Mouse (Mus musculus): ENCODE data around the gene Gm10972. TPM values are rescaled to one million over a fixed set of nuclear protein-coding genes. Genes with fewer than 3 reads are reported as not detected.
A peak's percentile ranks its signal among the peaks of the same experiment; 100 is the strongest.
"Not testable (repeated sequence)": the region's sequence is repeated elsewhere in the genome, so short reads cannot be mapped to it uniquely, and the experiment has no call there.

The Gm10972 gene
- not detected in 2 replicates for polyA plus RNA-seq (2012; ENCODE audit: insufficient read depth, insufficient read length, missing spikeins)

GRCm38 (mm10) chr3:94642495-94643162 is at the start of gene Gm10972:
Gene Gm10972 (plus strand): TSS chr3:94643112.
- not testable (repeated sequence) for H3K4me3 ChIP-seq (ENCODE audit: insufficient read depth, low read depth, low read length); H3K4me1 ChIP-seq (ENCODE audit: control insufficient read depth, insufficient read depth, insufficient read length, low read length); H3K27ac ChIP-seq (replicated peaks; ENCODE audit: low read depth, low read length)

GRCm38 (mm10) chr3:94595871-94596287 is 47.0 kb upstream of the Gm10972 start:
- no peak overlapping the region for H3K27ac ChIP-seq (replicated peaks; ENCODE audit: low read depth, low read length)

GRCm38 (mm10) chr3:94597224-94597779 is 45.6 kb upstream of the Gm10972 start:
- H3K4me3 ChIP-seq (ENCODE audit: insufficient read depth, low read depth, low read length) = no peak overlapping the region
- no peak overlapping the region for H3K27ac ChIP-seq (replicated peaks; ENCODE audit: low read depth, low read length)
- no peaks in the 10 kb centered on the region for H3K4me1 ChIP-seq (ENCODE audit: control insufficient read depth, insufficient read depth, insufficient read length, low read length)

More at GRCm38 (mm10) chr3:94595871-94596287, 47.0 kb upstream of the Gm10972 start:
- H3K4me3 ChIP-seq (ENCODE audit: insufficient read depth, low read depth, low read length) = no peak overlapping the region
- H3K4me1 ChIP-seq (ENCODE audit: control insufficient read depth, insufficient read depth, insufficient read length, low read length) = no peaks in the 10 kb centered on the region

- H3K4me3 ChIP-seq (ENCODE audit: insufficient read depth, low read depth, low read length) = no peak overlapping the region
Observed at GRCm38 (mm10) chr3:94601959-94602358, 41.0 kb upstream of the Gm10972 start.

GRCm38 (mm10) chr3:94609621-94610020 is 33.3 kb upstream of the Gm10972 start:
- no peaks in the 10 kb centered on the region for H3K4me1 ChIP-seq (ENCODE audit: control insufficient read depth, insufficient read depth, insufficient read length, low read length)
- no peak overlapping the region for H3K27ac ChIP-seq (replicated peaks; ENCODE audit: low read depth, low read length)
- H3K4me3 ChIP-seq (ENCODE audit: insufficient read depth, low read depth, low read length) = no peak overlapping the region

More at GRCm38 (mm10) chr3:94601959-94602358, 41.0 kb upstream of the Gm10972 start:
- H3K4me1 ChIP-seq (ENCODE audit: control insufficient read depth, insufficient read depth, insufficient read length, low read length) = no peaks in the 10 kb centered on the region
- H3K27ac ChIP-seq (replicated peaks; ENCODE audit: low read depth, low read length) = no peak overlapping the region

GRCm38 (mm10) chr3:94610581-94610980 is 32.3 kb upstream of the Gm10972 start:
- Histone ChIP-seq H3K27ac (replicated peaks; ENCODE audit: low read depth, low read length) (peak overlapping the region; percentile 50), H3K4me3 (ENCODE audit: insufficient read depth, low read depth, low read length) (no peak overlapping the region), H3K4me1 (ENCODE audit: control insufficient read depth, insufficient read depth, insufficient read length, low read length) (no peaks in the 10 kb centered on the region)

GRCm38 (mm10) chr3:94611343-94611742 is 31.6 kb upstream of the Gm10972 start:
- H3K27ac ChIP-seq (replicated peaks; ENCODE audit: low read depth, low read length) = peak overlapping the region; percentile 66
- H3K4me1 ChIP-seq (ENCODE audit: control insufficient read depth, insufficient read depth, insufficient read length, low read length) = no peaks in the 10 kb centered on the region
- no peak overlapping the region for H3K4me3 ChIP-seq (ENCODE audit: insufficient read depth, low read depth, low read length)

- Histone ChIP-seq H3K4me1 (ENCODE audit: control insufficient read depth, insufficient read depth, insufficient read length, low read length) (no peaks in the 10 kb centered on the region), H3K4me3 (ENCODE audit: insufficient read depth, low read depth, low read length) (no peak overlapping the region), H3K27ac (replicated peaks; ENCODE audit: low read depth, low read length) (peak overlapping the region; percentile 66)
Observed at GRCm38 (mm10) chr3:94611834-94612233, 31.1 kb upstream of the Gm10972 start.

GRCm38 (mm10) chr3:94612274-94612673 is 30.6 kb upstream of the Gm10972 start:
- peak overlapping the region; percentile 66 for H3K27ac ChIP-seq (replicated peaks; ENCODE audit: low read depth, low read length)
- H3K4me3 ChIP-seq (ENCODE audit: insufficient read depth, low read depth, low read length) = no peak overlapping the region
- H3K4me1 ChIP-seq (ENCODE audit: control insufficient read depth, insufficient read depth, insufficient read length, low read length) = no peaks in the 10 kb centered on the region

- Histone ChIP-seq H3K4me1 (ENCODE audit: control insufficient read depth, insufficient read depth, insufficient read length, low read length) (no peaks in the 10 kb centered on the region), H3K27ac (replicated peaks; ENCODE audit: low read depth, low read length) (peak overlapping the region; percentile 65), H3K4me3 (ENCODE audit: insufficient read depth, low read depth, low read length) (no peak overlapping the region)
Observed at GRCm38 (mm10) chr3:94613258-94613878, 29.5 kb upstream of the Gm10972 start.

GRCm38 (mm10) chr3:94616717-94617116 is 26.2 kb upstream of the Gm10972 start:
- H3K27ac ChIP-seq (replicated peaks; ENCODE audit: low read depth, low read length) = no peak overlapping the region
- H3K4me3 ChIP-seq (ENCODE audit: insufficient read depth, low read depth, low read length) = no peak overlapping the region
- no peaks in the 10 kb centered on the region for H3K4me1 ChIP-seq (ENCODE audit: control insufficient read depth, insufficient read depth, insufficient read length, low read length)

- Histone ChIP-seq H3K4me3 (ENCODE audit: insufficient read depth, low read depth, low read length) (no peak overlapping the region), H3K4me1 (ENCODE audit: control insufficient read depth, insufficient read depth, insufficient read length, low read length) (no peaks in the 10 kb centered on the region), H3K27ac (replicated peaks; ENCODE audit: low read depth, low read length) (peak overlapping the region; percentile 28; the same call in 1 of the 2 replicates)
Observed at GRCm38 (mm10) chr3:94621740-94622507, 21.0 kb upstream of the Gm10972 start.

- Histone ChIP-seq H3K4me1 (ENCODE audit: control insufficient read depth, insufficient read depth, insufficient read length, low read length) (no peaks in the 10 kb centered on the region), H3K4me3 (ENCODE audit: insufficient read depth, low read depth, low read length) (no peak overlapping the region), H3K27ac (replicated peaks; ENCODE audit: low read depth, low read length) (no peak overlapping the region)
Observed at GRCm38 (mm10) chr3:94622550-94622949, 20.4 kb upstream of the Gm10972 start.

GRCm38 (mm10) chr3:94624281-94624680 is 18.6 kb upstream of the Gm10972 start:
- no peaks in the 10 kb centered on the region for H3K4me1 ChIP-seq (ENCODE audit: control insufficient read depth, insufficient read depth, insufficient read length, low read length)
- no peak overlapping the region for H3K27ac ChIP-seq (replicated peaks; ENCODE audit: low read depth, low read length)
- no peak overlapping the region for H3K4me3 ChIP-seq (ENCODE audit: insufficient read depth, low read depth, low read length)

- H3K4me3 ChIP-seq (ENCODE audit: insufficient read depth, low read depth, low read length) = no peak overlapping the region
- H3K4me1 ChIP-seq (ENCODE audit: control insufficient read depth, insufficient read depth, insufficient read length, low read length) = no peaks in the 10 kb centered on the region
- no peak overlapping the region for H3K27ac ChIP-seq (replicated peaks; ENCODE audit: low read depth, low read length)
Observed at GRCm38 (mm10) chr3:94628712-94629111, 14.2 kb upstream of the Gm10972 start.

All from brown adipose tissue, adult 24 weeks (tissue).